In genomic region chr5:53258038-53258786, GRCm38 (mm10) we compare ENCODE assay signal across 8 mouse cellular contexts. TPM values are rescaled to one million over a fixed set of nuclear protein-coding genes. Genes with fewer than 3 reads are reported as not detected.
DNase-seq lines count a peak whose midpoint lies in the region; ATAC-seq and TF ChIP-seq lines count a peak whose summit lies in the region.

No protein-coding gene starts in this region.

- no peak for TF ChIP-seq POLR2A in embryonic fibroblast, embryonic 13.5 days (IDR thresholded peaks at IDR 0.05; ENCODE audit: low read depth, low read length)
- TF ChIP-seq POLR2A in small intestine, adult 2 months (IDR thresholded peaks at IDR 0.05; ENCODE audit: low read depth, low read length) = no peak

- no peak for DNase-seq in kidney, adult 11 months
- DNase-seq in adrenal gland, postnatal 14 days = peak; percentile 51
- peak; percentile 18 for DNase-seq in lung, postnatal 36 days
- no peak for DNase-seq in urinary bladder, postnatal 14 days (ENCODE audit: low spot score)

- no peak overlapping the region for H3K27ac ChIP-seq in kidney, embryonic 14.5 days (ENCODE audit: low read depth, low read length)
- no peak overlapping the region for H3K27ac ChIP-seq in embryonic fibroblast, embryonic 13.5 days (ENCODE audit: insufficient read depth, low read length)
- no peak overlapping the region for H3K27ac ChIP-seq in intestine, embryonic 16.5 days (ENCODE audit: low read length)
- H3K27ac ChIP-seq in small intestine, adult 2 months (ENCODE audit: insufficient read depth, low read depth, low read length) = no peak overlapping the region

- peak; percentile 43; the same call in 1 of the 2 replicates for ATAC-seq in kidney, embryonic 14.5 days (ENCODE audit: low FRiP score, low TSS enrichment)
- peak; percentile 65 for ATAC-seq in intestine, embryonic 16.5 days

- H3K4me1 ChIP-seq in kidney, embryonic 14.5 days (ENCODE audit: control insufficient read depth, insufficient read depth, low read length) = peaks cover 11% of the 10 kb centered on the region; the same call in 1 of the 2 replicates
- H3K4me1 ChIP-seq in embryonic fibroblast, embryonic 13.5 days (ENCODE audit: control insufficient read depth, insufficient read depth, low read length) = no peaks in the 10 kb centered on the region
- no peaks in the 10 kb centered on the region for H3K4me1 ChIP-seq in intestine, embryonic 16.5 days (ENCODE audit: control insufficient read depth, insufficient read depth, low read length)
- H3K4me1 ChIP-seq in small intestine, adult 2 months (ENCODE audit: control insufficient read depth, insufficient read depth, insufficient read length, low read length) = peaks cover 5% of the 10 kb centered on the region; the same call in 1 of the 2 replicates

- peak overlapping the region; percentile 66 for H3K4me2 ChIP-seq in kidney, embryonic 14.5 days (replicated peaks; ENCODE audit: low read depth, low read length)
- peak overlapping the region; percentile 57 for H3K4me2 ChIP-seq in intestine, embryonic 16.5 days (ENCODE audit: low read depth, low read length)

- no peaks in the 10 kb centered on the region for H3K36me3 ChIP-seq in kidney, embryonic 14.5 days (ENCODE audit: control insufficient read depth, insufficient read depth, low read length)
- no peaks in the 10 kb centered on the region for H3K36me3 ChIP-seq in intestine, embryonic 16.5 days (ENCODE audit: control insufficient read depth, insufficient read depth, low read length)
- no peaks in the 10 kb centered on the region for H3K36me3 ChIP-seq in small intestine, adult 2 months (ENCODE audit: control insufficient read depth, insufficient read depth, low read length)

- TF ChIP-seq CTCF in embryonic fibroblast, embryonic 13.5 days (IDR thresholded peaks at IDR 0.05; ENCODE audit: borderline replicate concordance, insufficient read depth, low read length) = no peak
- peak; percentile 19; the same call in 1 of the 2 replicates for TF ChIP-seq CTCF in small intestine, adult 2 months (IDR thresholded peaks at IDR 0.05; ENCODE audit: extremely low read depth, insufficient read length, insufficient replicate concordance, low read depth, low read length)

- H3K9ac ChIP-seq in kidney, embryonic 14.5 days (ENCODE audit: low read depth, low read length) = peak overlapping the region; percentile 42
- peak overlapping the region; percentile 18 for H3K9ac ChIP-seq in intestine, embryonic 16.5 days (ENCODE audit: low read depth, low read length)

- 4% methylated on average over 29 of the region's 29 CpGs for WGBS in kidney, embryonic 14.5 days
- 4% methylated on average over 29 of the region's 29 CpGs for WGBS in intestine, embryonic 16.5 days
- WGBS in small intestine, adult 2 months = 8% methylated on average over 29 of the region's 29 CpGs

- H3K27me3 ChIP-seq in kidney, embryonic 14.5 days (ENCODE audit: control insufficient read depth, insufficient read depth, low read length) = peaks cover 5% of the 10 kb centered on the region
- H3K27me3 ChIP-seq in intestine, embryonic 16.5 days (replicated peaks; ENCODE audit: control insufficient read depth, insufficient read depth, low read length) = no peaks in the 10 kb centered on the region
- H3K27me3 ChIP-seq in small intestine, adult 2 months (ENCODE audit: control insufficient read depth, insufficient read depth, low read length) = peaks cover 2% of the 10 kb centered on the region; the same call in 1 of the 2 replicates

- H3K4me3 ChIP-seq in kidney, embryonic 14.5 days (ENCODE audit: low read length) = peak overlapping the region; percentile 37
- peak overlapping the region; percentile 17; the same call in 1 of the 2 replicates for H3K4me3 ChIP-seq in embryonic fibroblast, embryonic 13.5 days (ENCODE audit: insufficient read depth, low read length)
- peak overlapping the region; percentile 43 for H3K4me3 ChIP-seq in intestine, embryonic 16.5 days (ENCODE audit: low read length)
- H3K4me3 ChIP-seq in small intestine, adult 2 months (ENCODE audit: low read depth, low read length) = peak overlapping the region; percentile 47

- no peaks in the 10 kb centered on the region for H3K9me3 ChIP-seq in kidney, embryonic 14.5 days (ENCODE audit: control insufficient read depth, low read length)
- H3K9me3 ChIP-seq in intestine, embryonic 16.5 days (ENCODE audit: control insufficient read depth, low read length) = no peaks in the 10 kb centered on the region

RNA-seq across cellular contexts. Expression of gene Smim20, which starts 8.7 kb away (rescaled TPM):
- polyA plus RNA-seq in kidney, embryonic 14.5 days (2014; fragmentation: Nextera tagmentation; extraction: Ambion mirVana) = 91.7 and 106 TPM in 2 replicates
- 63.7 and 65.9 TPM in 2 replicates for total RNA-seq in adrenal gland, postnatal 14 days (2021)
- polyA plus RNA-seq in embryonic fibroblast, embryonic 13.5 days (2011; ENCODE audit: insufficient read length, low read depth, missing spikeins) = 25.8 and 29.4 TPM in 2 replicates
- polyA plus RNA-seq in intestine, embryonic 16.5 days (2015; fragmentation: Nextera tagmentation; extraction: Ambion mirVana) = 121 and 130 TPM in 2 replicates
- polyA plus RNA-seq in small intestine, adult 2 months (2012; rRNA removed) = 26.3 and 45.9 TPM in 2 replicates

RNA-seq across cellular contexts. Expression of gene Sel1l3, which starts 44.5 kb away (rescaled TPM):
- polyA plus RNA-seq in kidney, embryonic 14.5 days (2014; fragmentation: Nextera tagmentation; extraction: Ambion mirVana) = 15.9 and 28.9 TPM in 2 replicates
- 2.9 and 3.0 TPM in 2 replicates for total RNA-seq in adrenal gland, postnatal 14 days (2021)
- 0.17 and 0.32 TPM in 2 replicates for polyA plus RNA-seq in embryonic fibroblast, embryonic 13.5 days (2011; ENCODE audit: insufficient read length, low read depth, missing spikeins)
- polyA plus RNA-seq in intestine, embryonic 16.5 days (2015; fragmentation: Nextera tagmentation; extraction: Ambion mirVana) = 12.9 and 14.8 TPM in 2 replicates
- 15.0 and 35.1 TPM in 2 replicates for polyA plus RNA-seq in small intestine, adult 2 months (2012; rRNA removed)

Comparison
In these comparisons a context has a peak if more than half of its experiments do, and no peak if none do; other contexts are left out.
1. DNase-seq: peak in adrenal gland, postnatal 14 days (single experiment) and lung, postnatal 36 days (single experiment); none in kidney, adult 11 months (single experiment) and urinary bladder, postnatal 14 days (single experiment).
2. RNA of gene Sel1l3, which starts 44.5 kb away (polyA plus RNA-seq): 15.0 to 35.1 TPM in small intestine, adult 2 months, 15.9 to 28.9 TPM in kidney, embryonic 14.5 days and 12.9 to 14.8 TPM in intestine, embryonic 16.5 days; 0.17 to 0.32 TPM in embryonic fibroblast, embryonic 13.5 days; every median in the first group is over 10 times any median in the second.
3. Peak in every context shown above with its lines, with median percentiles within 50 percentile points of each other: H3K4me3 ChIP-seq.